Mouse (Mus musculus): ENCODE results near the gene Gnao1. TPM values are rescaled to one million over a fixed set of nuclear protein-coding genes. Genes with fewer than 3 reads are reported as not detected.
A peak's percentile ranks its signal among the peaks of the same experiment; 100 is the strongest.

The Gnao1 gene
- polyA plus RNA-seq, 1 experiment from 2014 or later = 160 TPM

DNA sequence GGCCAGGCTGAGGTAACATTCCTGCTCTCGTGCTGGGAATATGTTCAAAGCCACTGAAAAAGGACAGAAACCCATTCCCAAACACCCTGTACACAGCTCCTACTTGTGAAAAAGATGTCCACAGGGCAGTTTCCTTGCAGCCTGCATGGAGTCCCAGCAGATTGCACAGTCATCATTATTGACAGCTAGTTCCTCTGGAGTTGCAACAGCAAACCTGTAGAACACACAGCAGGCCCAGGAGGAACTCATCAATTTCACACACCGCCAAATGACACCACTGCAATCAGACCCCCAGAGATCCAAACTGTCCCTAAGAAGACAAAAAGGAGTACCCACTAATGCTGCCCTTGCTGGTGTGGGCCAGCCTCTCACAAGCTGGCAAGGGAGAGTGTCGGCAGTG is 175.0 kb downstream of the Gnao1 start:
- Histone ChIP-seq H3K27ac (replicated peaks) (no peak overlapping the region), H3K9ac (no peak overlapping the region), H3K27me3 (no peaks in the 10 kb centered on the region), H3K4me3 (no peak overlapping the region), H3K9me3 (no peaks in the 10 kb centered on the region), H3K36me3 (peaks cover 88% of the 10 kb centered on the region), H3K4me1 (replicated peaks) (no peaks in the 10 kb centered on the region), H3K4me2 (no peak overlapping the region)
- WGBS = 89% methylated on average over 3 of the region's 3 CpGs
- no peak for ATAC-seq (ENCODE audit: low read depth)

DNA sequence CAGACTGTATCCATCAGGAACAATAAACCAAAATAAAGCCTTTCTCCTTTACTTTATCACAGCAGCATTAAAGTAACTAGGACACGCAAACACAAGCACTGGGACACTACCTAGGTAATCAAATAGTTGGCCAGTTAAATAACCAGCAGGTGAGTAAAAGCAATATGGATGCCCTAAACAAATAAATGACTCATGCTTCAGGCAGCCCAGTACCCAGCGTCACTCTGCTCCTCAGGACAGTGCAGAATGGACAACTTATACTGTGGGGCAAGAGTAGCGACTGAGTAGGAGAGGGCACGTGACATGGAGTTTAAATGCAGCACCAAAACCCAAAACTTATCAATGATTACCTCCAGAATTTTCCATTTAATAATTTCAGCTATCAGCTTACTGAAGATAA is 180.0 kb downstream of the Gnao1 start:
- no peak overlapping the region for H3K9ac ChIP-seq
- H3K27me3 ChIP-seq = no peaks in the 10 kb centered on the region
- no peak overlapping the region for H3K27ac ChIP-seq (replicated peaks)
- H3K4me1 ChIP-seq (replicated peaks) = no peaks in the 10 kb centered on the region
- ATAC-seq (ENCODE audit: low read depth) = no peak
- WGBS = 98% methylated on average over 4 of the region's 4 CpGs
- H3K4me2 ChIP-seq = no peak overlapping the region
- peaks cover 65% of the 10 kb centered on the region for H3K36me3 ChIP-seq
- H3K4me3 ChIP-seq = no peak overlapping the region
- no peaks in the 10 kb centered on the region for H3K9me3 ChIP-seq

DNA sequence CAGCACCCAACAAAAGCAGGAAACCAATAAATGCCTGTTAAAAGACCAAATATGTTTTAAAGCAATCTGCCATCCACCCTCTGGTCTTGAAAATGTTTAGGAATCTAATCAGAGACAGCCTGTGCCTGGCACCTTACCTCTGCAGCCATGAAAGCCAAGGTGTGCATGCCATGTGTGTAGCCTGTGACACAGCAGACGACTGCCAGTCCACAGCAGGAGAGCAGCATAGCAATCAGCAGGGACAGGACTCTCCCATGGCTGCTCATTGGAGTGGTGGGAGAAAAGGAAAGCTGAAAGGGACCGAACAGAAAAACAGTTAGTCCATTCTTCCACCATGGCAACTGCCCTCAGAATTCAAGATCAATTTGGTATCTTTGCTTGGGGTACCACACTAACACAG is 189.2 kb downstream of the Gnao1 start:
- H3K36me3 ChIP-seq = peaks cover 63% of the 10 kb centered on the region
- no peak overlapping the region for H3K4me3 ChIP-seq
- 88% methylated on average over 2 of the region's 2 CpGs for WGBS

DNA sequence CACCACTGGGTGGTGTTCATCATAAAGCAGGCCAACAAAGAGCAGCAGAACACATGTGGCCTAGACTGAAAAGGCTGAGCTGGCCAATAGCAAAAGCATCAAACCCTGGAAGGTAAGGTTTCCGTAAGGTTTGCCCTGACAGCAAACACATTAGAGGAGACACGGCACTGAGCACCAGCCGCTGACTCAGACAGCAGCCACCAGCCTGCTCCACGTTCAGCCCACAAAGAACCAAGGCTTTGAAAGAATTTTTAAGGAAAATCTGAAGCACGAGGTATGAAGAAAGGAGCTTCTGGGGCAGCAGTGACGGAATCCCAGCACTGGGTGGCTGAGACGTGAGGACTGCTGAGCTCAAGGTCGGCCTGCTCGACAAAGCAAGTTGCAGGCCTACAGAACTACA is 194.4 kb downstream of the Gnao1 start:
- H3K9ac ChIP-seq = no peak overlapping the region
- H3K36me3 ChIP-seq = peaks cover 44% of the 10 kb centered on the region
- H3K4me2 ChIP-seq = no peak overlapping the region
- H3K4me1 ChIP-seq (replicated peaks) = peaks cover 5% of the 10 kb centered on the region
- WGBS = 93% methylated on average over 9 of the region's 9 CpGs
- no peak overlapping the region for H3K27ac ChIP-seq (replicated peaks)
- H3K4me3 ChIP-seq = no peak overlapping the region
- H3K9me3 ChIP-seq = no peaks in the 10 kb centered on the region
- H3K27me3 ChIP-seq = no peaks in the 10 kb centered on the region
- no peak for ATAC-seq (ENCODE audit: low read depth)

More for the DNA sequence above, 189.2 kb downstream of the Gnao1 start:
- no peak for ATAC-seq (ENCODE audit: low read depth)
- H3K27me3 ChIP-seq = no peaks in the 10 kb centered on the region
- H3K4me2 ChIP-seq = no peak overlapping the region
- H3K9ac ChIP-seq = no peak overlapping the region
- H3K27ac ChIP-seq (replicated peaks) = no peak overlapping the region
- no peaks in the 10 kb centered on the region for H3K4me1 ChIP-seq (replicated peaks)
- H3K9me3 ChIP-seq = no peaks in the 10 kb centered on the region

DNA sequence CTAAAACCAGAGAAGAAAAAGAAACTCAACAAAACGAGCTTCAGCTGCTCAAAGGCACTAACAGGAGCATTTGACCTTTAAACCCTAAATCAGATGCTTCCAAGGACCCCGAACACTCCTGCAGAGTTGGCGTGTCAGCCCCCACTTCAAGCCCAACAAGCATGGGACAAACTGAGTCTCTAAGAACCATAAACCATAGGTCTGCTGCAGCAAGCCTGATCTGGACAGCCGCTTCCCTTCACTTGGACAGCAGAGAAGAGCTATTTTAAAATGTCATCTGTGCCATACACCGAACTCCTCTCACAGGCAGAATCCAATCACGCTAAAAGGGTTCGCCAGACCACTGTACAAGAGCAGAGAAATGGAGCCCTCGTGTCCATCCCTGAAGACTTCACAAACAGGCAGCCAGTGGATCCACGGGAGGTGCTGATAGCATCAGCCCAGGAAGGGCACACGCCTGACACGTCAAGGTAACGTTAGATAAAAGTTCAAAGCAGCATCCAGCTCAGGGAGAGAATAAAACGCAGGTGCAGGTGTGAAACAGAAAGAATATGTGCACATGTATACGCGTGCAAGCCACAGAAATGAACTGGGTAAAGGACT is 199.6 kb downstream of the Gnao1 start:
- 64% methylated on average over 15 of the region's 15 CpGs for WGBS
- H3K4me1 ChIP-seq (replicated peaks) = peaks cover 36% of the 10 kb centered on the region
- no peak overlapping the region for H3K4me2 ChIP-seq

DNA sequence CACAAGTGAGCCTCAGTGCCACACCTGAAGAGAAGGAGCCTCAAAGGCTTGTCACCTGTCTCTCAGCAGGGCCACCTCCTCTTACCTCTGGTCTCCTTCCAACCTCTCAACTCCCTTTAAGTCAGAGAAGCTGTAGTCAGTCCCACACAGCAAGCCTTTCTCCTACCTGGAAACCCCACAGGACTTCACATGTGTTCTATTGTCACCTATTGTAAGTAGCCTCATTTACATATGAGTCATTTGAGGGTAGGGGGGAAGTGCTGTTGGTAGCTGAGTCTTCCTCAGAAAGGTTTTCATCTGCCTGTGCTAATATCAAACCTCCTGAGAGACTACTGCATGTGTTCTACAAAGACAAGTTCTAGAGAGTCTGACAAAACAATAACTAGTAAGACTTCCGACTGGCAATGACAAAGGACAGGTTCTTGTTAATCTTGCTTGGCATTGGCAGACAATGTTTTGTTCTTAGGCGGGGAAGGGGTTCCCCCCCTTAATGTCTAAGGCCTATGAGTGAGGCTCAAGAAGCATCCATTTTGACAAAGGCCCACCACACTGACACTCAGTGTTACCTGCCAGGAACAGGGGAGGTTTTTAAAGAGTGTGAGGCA is 200.4 kb downstream of the Gnao1 start:
- Histone ChIP-seq H3K27me3 (no peaks in the 10 kb centered on the region), H3K36me3 (peaks cover 10% of the 10 kb centered on the region; the same call in 1 of the 2 replicates), H3K4me3 (peak overlapping the region; percentile 7; the same call in 1 of the 2 replicates), H3K4me2 (peak overlapping the region; percentile 79), H3K9ac (peak overlapping the region; percentile 51; the same call in 1 of the 2 replicates), H3K4me1 (replicated peaks) (peaks cover 36% of the 10 kb centered on the region), H3K27ac (replicated peaks) (no peak overlapping the region), H3K9me3 (no peaks in the 10 kb centered on the region)
- WGBS = 54% methylated on average over 2 of the region's 2 CpGs
- ATAC-seq (ENCODE audit: low read depth) = no peak

More for the DNA sequence above, 199.6 kb downstream of the Gnao1 start:
- no peaks in the 10 kb centered on the region for H3K9me3 ChIP-seq
- no peak overlapping the region for H3K9ac ChIP-seq
- H3K27ac ChIP-seq (replicated peaks) = no peak overlapping the region
- peaks cover 5% of the 10 kb centered on the region for H3K36me3 ChIP-seq
- H3K27me3 ChIP-seq = no peaks in the 10 kb centered on the region
- no peak overlapping the region for H3K4me3 ChIP-seq
- ATAC-seq (ENCODE audit: low read depth) = no peak

DNA sequence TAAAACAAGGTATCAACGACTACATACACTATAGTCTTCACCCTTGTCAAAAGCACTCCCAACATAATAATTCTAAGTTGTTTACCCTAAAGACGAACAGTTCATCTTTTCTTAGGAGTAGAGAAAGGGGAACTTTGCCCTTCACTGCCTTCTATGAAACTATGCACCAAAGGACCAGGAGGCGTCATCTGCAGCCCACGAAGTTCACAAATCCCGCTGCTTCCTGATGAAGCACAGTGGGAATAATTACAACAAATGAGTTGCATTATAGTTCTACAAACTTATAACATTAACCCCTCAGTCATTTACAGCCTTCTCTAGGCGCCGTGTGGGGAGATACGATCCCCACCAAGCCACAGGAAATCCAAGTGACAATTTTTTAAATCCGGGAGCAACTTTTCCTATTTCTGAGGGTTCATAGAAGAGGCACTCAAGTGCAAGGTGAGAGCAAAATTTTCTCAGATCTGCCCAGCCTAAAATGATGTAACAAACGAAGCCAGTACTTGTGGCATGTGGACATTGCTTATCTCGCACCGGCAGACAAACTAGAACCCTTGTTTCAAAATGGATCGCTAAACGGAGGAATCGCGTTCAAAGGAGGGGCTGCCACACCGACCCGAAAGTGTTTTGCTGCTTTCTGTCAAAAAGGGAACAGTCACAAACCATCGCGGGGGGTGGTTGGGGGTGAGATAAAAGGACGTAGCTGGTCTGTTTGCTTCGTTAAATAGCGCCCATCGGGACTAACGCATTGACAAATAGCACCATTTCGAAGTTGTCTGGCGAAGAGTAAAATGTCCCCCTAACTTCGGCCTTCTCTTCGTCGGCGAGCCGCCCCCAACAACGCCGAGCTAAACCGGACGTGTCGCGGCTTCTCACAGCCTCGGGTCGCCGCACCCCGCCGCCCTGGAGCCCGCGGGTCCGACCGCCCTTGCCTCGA is 201.6 kb downstream of the Gnao1 start:
- no peaks in the 10 kb centered on the region for H3K9me3 ChIP-seq
- H3K4me1 ChIP-seq (replicated peaks) = peaks cover 36% of the 10 kb centered on the region
- H3K4me2 ChIP-seq = peak overlapping the region; percentile 79
- H3K9ac ChIP-seq = peak overlapping the region; percentile 99
- H3K36me3 ChIP-seq = peaks cover 10% of the 10 kb centered on the region; the same call in 1 of the 2 replicates
- 3% methylated on average over 48 of the region's 48 CpGs for WGBS
- H3K4me3 ChIP-seq = peak overlapping the region; percentile 96
- ATAC-seq (ENCODE audit: low read depth) = no peak; the same call in 1 of the 2 replicates
- H3K27ac ChIP-seq (replicated peaks) = peak overlapping the region; percentile 96
- H3K27me3 ChIP-seq = no peaks in the 10 kb centered on the region

DNA sequence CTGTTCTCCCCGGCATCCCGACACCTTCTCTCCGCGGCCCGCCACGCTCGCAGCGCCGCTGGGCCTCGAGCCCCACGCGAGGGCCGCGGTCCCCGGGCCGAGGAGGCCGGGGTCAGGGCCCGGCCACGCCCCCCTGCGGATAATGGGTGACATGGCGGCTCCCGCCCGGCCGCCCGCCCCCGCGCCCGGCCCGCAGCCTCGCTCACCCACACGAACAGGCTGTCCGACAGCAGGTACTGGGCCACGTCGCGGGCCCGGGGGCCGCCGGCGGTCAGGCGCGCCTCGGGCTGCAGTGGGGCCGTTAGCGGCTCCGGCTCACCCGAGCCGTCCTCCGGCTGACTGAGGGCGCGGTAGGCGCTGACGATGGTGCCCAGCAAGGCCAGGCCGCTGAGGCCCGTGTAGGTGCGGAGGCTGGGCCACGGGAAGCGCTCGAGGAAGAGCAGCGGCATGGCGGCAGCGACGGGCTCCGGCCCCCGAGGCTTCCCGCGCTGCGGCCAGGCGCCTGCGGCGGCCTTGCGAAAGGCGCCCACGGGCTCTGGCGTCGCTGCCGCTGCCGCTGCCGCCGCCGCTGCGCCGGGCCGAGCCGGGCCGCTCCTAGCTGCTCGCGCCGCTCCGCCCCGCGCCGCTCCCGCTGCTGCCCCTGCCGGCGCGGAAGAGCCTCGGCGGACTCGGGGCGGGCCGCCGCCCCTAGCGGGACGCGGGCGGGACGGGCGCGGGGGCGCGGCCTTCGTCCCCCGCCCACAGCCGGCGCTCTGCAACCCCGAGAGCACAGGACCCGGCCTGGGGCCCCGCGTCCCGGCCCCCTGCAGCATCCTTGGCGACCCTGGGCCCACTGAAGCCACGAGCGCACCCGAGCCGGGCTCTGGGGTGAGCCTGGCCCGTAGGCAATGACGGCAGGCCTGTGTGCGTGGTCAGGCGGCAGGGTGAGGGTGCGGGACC is 202.5 kb downstream of the Gnao1 start, which contains the start of gene Amfr:
Gene Amfr (minus strand): TSS at position 830 of the 939 bp plus-strand sequence.
- Histone ChIP-seq H3K4me3 (peak within 1 kb of the TSS; percentile 96), H3K9me3 (no peaks in the 10 kb centered on the region), H3K36me3 (peaks cover 10% of the 10 kb centered on the region; the same call in 1 of the 2 replicates), H3K4me1 (replicated peaks) (peaks cover 36% of the 10 kb centered on the region), H3K9ac (peak within 1 kb of the TSS; percentile 99), H3K27me3 (no peaks in the 10 kb centered on the region), H3K27ac (replicated peaks) (peak within 1 kb of the TSS; percentile 96), H3K4me2 (peak within 1 kb of the TSS; percentile 79)
- ATAC-seq (ENCODE audit: low read depth) = peak; percentile 93
- WGBS = under 1% methylated on average over 115 of the region's 130 CpGs

DNA sequence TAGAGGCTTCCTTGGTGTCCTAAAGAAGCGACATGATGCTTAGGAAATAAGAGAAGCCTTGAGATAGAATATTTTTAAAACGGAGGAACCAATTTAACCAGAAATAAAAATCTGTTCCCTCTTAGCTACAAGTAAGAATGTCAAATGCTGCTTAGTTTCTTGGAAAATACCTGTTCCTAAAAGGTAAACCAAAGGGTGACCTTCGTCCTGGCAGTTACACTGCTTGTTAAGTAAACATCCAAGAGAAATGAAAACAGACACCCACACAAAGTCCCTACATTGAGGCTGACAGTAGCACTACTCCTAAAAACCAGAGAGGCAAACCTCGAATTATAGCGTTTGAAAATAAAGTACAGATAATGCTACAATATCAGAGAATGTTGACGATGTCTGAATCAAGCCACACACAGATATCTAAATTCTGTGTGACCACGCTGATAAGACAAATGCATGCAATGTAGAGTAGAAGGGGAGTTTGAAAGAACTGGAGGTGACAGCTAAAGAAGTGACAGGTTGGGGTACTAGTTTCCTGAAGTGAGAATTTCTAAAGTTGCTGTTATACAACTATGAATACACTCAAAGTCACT is 203.4 kb downstream of the Gnao1 start:
- H3K4me2 ChIP-seq = peak overlapping the region; percentile 79
- no peaks in the 10 kb centered on the region for H3K9me3 ChIP-seq
- WGBS = 47% methylated on average over 7 of the region's 7 CpGs

More for the DNA sequence above, 203.4 kb downstream of the Gnao1 start:
- Histone ChIP-seq H3K27ac (replicated peaks) (peak overlapping the region; percentile 96), H3K4me3 (peak overlapping the region; percentile 96), H3K27me3 (no peaks in the 10 kb centered on the region), H3K36me3 (peaks cover 10% of the 10 kb centered on the region; the same call in 1 of the 2 replicates), H3K9ac (peak overlapping the region; percentile 99), H3K4me1 (replicated peaks) (peaks cover 36% of the 10 kb centered on the region)
- ATAC-seq (ENCODE audit: low read depth) = no peak
